Mouse (Mus musculus) neural tube, postnatal 0 days (tissue): ENCODE data around the gene Fam205a1. TPM values are rescaled to one million over a fixed set of nuclear protein-coding genes. Genes with fewer than 3 reads are reported as not detected.

Source experiments
- polyA plus RNA-seq: library from polyadenylated mRNA; unstranded; fragments of >200 nt; fragmentation: Nextera tagmentation; extraction: Ambion mirVana; gene quantifications from 2 replicates; pipeline ENCODE4 v1.2.1, GENCODE M21; 2015

The Fam205a1 gene
- 0.28 TPM in 1 of 2 replicates, not detected in the other for polyA plus RNA-seq

GRCm38 (mm10) chr4:42853788-42854187 lies at the start of gene Fam205a1:
Gene Fam205a1 (minus strand): TSS chr4:42853888.

GRCm38 (mm10) chr4:42874134-42874533 lies 20.4 kb upstream of the Fam205a1 start, which contains the start of gene Fam205c:
Gene Fam205c (minus strand): TSS chr4:42874234.

GRCm38 (mm10) chr4:42856671-42857070 lies 3.0 kb upstream of the Fam205a1 start, which contains the start of gene Gm12394:
Gene Gm12394 (minus strand): TSS chr4:42856771.

Other genes starting within 250 kb of the Fam205a1 start
- not detected in 2 replicates for gene Gm10591, start 241.7 kb downstream of the Fam205a1 start, polyA plus RNA-seq
- 0.75 and 1.4 TPM in 2 replicates for gene Gm2564, start 224.2 kb downstream of the Fam205a1 start, polyA plus RNA-seq
- gene Ccl27b, start 198.6 kb downstream of the Fam205a1 start, polyA plus RNA-seq: not detected in 2 replicates
- gene Il11ra2, start 192.0 kb downstream of the Fam205a1 start, polyA plus RNA-seq: not detected in 2 replicates
- 0.48 and 1.2 TPM in 2 replicates for gene 4930578G10Rik, start 118.3 kb downstream of the Fam205a1 start, polyA plus RNA-seq
- gene Ccl19, start 97.3 kb downstream of the Fam205a1 start, polyA plus RNA-seq: 0.49 and 0.62 TPM in 2 replicates
- gene Ccl21a, start 79.9 kb downstream of the Fam205a1 start, polyA plus RNA-seq: 0.65 and 0.81 TPM in 2 replicates
- 0.46 and 0.48 TPM in 2 replicates for gene Gm12394, start 2.9 kb upstream of the Fam205a1 start, polyA plus RNA-seq
- 4.9 and 5.1 TPM in 2 replicates for gene Fam205c, start 20.3 kb upstream of the Fam205a1 start, polyA plus RNA-seq
- 45.8 and 51.0 TPM in 2 replicates for gene Phf24, start 62.8 kb upstream of the Fam205a1 start, polyA plus RNA-seq
- 34.5 and 36.2 TPM in 2 replicates for gene Dnajb5, start 95.9 kb upstream of the Fam205a1 start, polyA plus RNA-seq
- gene 1700022I11Rik, start 115.7 kb upstream of the Fam205a1 start, polyA plus RNA-seq: 0.26 and 0.31 TPM in 2 replicates
- 393 and 394 TPM in 2 replicates for gene Vcp, start 146.6 kb upstream of the Fam205a1 start, polyA plus RNA-seq
- gene Fancg, start 156.6 kb upstream of the Fam205a1 start, polyA plus RNA-seq: 11.2 and 14.2 TPM in 2 replicates
- gene Pigo, start 171.9 kb upstream of the Fam205a1 start, polyA plus RNA-seq: 20.2 and 22.9 TPM in 2 replicates
- 240 and 247 TPM in 2 replicates for gene Stoml2, start 177.8 kb upstream of the Fam205a1 start, polyA plus RNA-seq
- 25.8 and 28.0 TPM in 2 replicates for gene Fam214b, start 192.3 kb upstream of the Fam205a1 start, polyA plus RNA-seq
- 5.6 and 6.8 TPM in 2 replicates for gene Unc13b, start 205.1 kb upstream of the Fam205a1 start, polyA plus RNA-seq